In the genomic region with DNA sequence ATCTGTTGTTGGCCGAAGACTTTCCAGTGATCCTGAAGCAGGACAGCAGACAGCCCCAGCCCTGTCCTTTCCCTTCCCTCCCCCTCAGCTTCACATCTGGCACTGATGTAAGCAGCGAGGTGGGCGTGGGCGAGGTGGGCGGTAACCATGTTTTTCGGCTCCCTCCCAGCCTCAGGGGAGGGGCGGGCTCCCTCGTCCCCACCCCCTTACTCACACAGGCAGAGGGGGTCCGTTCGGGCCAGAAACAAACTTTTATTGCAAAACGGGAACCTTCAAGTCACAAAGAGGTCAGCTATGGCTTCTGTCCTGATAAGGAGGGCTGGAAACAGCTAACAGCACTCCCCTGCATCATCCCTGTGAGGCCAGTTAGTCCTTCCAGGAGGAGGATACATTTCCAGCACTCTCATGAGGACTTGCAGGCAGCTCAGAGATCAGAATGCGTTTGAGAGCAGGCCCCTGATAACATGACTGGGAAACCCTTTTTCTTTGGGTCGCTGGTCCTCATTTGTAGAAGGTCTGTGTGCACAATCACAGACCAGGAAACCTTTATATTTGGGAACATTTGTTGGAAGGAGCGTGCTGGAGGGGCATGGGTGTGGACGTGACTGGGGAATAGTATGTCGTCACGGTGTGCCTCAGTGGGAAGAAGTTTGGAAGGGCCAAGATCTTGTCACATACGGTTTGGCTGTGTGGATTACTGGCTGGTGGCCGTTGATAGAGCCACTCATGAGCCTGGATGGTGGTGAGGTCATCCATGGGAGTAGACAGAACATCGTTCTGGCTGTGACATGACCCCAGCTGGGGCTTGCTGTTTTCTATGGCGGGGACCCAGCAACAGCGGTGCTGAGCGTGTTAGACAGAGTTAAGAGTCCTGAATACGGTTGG, we compare ENCODE assay signal across 8 mouse cellular contexts. TPM values are rescaled to one million over a fixed set of nuclear protein-coding genes. Genes with fewer than 3 reads are reported as not detected.
DNase-seq lines count a peak whose midpoint lies in the region; ATAC-seq and TF ChIP-seq lines count a peak whose summit lies in the region.

No protein-coding gene starts in this region.

- H3K4me1 ChIP-seq in embryonic facial prominence, embryonic 11.5 days (ENCODE audit: control insufficient read depth, insufficient read depth, low read length): 0 out of 2 replicates have a peak, but pooled peaks cover 2% of the 10 kb centered on the region
- H3K4me1 ChIP-seq in heart, embryonic 15.5 days (replicated peaks): peaks cover 22% of the 10 kb centered on the region

- peak overlapping the region; percentile 11; the same call in 1 of the 2 replicates for H3K27ac ChIP-seq in embryonic facial prominence, embryonic 11.5 days (replicated peaks; ENCODE audit: low read depth, low read length)
- peak overlapping the region; percentile 80 for H3K27ac ChIP-seq in heart, embryonic 15.5 days

- H3K9me3 ChIP-seq in embryonic facial prominence, embryonic 11.5 days (replicated peaks; ENCODE audit: control insufficient read depth, low read length): no peaks in the 10 kb centered on the region; the same call in 1 of the 2 replicates
- no peaks in the 10 kb centered on the region; the same call in 1 of the 2 replicates for H3K9me3 ChIP-seq in heart, embryonic 15.5 days (replicated peaks)

- H3K4me2 ChIP-seq in embryonic facial prominence, embryonic 11.5 days (ENCODE audit: low read depth, low read length): peak overlapping the region; percentile 29; the same call in 1 of the 2 replicates
- H3K4me2 ChIP-seq in heart, embryonic 15.5 days: peak overlapping the region; percentile 58
- peak overlapping the region; percentile 63 for H3K4me2 ChIP-seq in myocyte (ENCODE audit: low read depth)

- no peaks in the 10 kb centered on the region for H3K36me3 ChIP-seq in embryonic facial prominence, embryonic 11.5 days (replicated peaks; ENCODE audit: control insufficient read depth, insufficient read depth, low read depth, low read length)
- H3K36me3 ChIP-seq in heart, embryonic 15.5 days: no peaks in the 10 kb centered on the region
- no peaks in the 10 kb centered on the region for H3K36me3 ChIP-seq in myocyte (ENCODE audit: control insufficient read depth, insufficient read depth)

- no peaks in the 10 kb centered on the region for H3K27me3 ChIP-seq in embryonic facial prominence, embryonic 11.5 days (ENCODE audit: control insufficient read depth, insufficient read depth, low read length)
- no peaks in the 10 kb centered on the region for H3K27me3 ChIP-seq in heart, embryonic 15.5 days
- no peaks in the 10 kb centered on the region for H3K27me3 ChIP-seq in myocyte (ENCODE audit: control insufficient read depth, insufficient read depth, insufficient read length)

- peak overlapping the region; percentile 29; the same call in 1 of the 2 replicates for H3K9ac ChIP-seq in embryonic facial prominence, embryonic 11.5 days (replicated peaks; ENCODE audit: low read length)
- 0 out of 2 replicates have a peak overlapping the region, but pooled peaks have one; percentile 8 for H3K9ac ChIP-seq in heart, embryonic 15.5 days

- peak; percentile 53 for ATAC-seq in embryonic facial prominence, embryonic 11.5 days (replicated peaks; ENCODE audit: insufficient number of reproducible peaks, low FRiP score, low TSS enrichment, low read depth)
- peak; percentile 77 for ATAC-seq in heart, embryonic 15.5 days (replicated peaks; ENCODE audit: insufficient number of reproducible peaks, insufficient read depth, low FRiP score, low read depth)
- ATAC-seq in monocyte, adult 5-6 weeks (replicated peaks; ENCODE audit: insufficient number of reproducible peaks, low FRiP score, low TSS enrichment, poor library complexity, severe bottlenecking): no peak

- peak; percentile 48 for TF ChIP-seq POLR2A in myocyte (IDR thresholded peaks at IDR 0.05; ENCODE audit: insufficient read length, low read depth)

- no peaks in the 10 kb centered on the region for H3K79me2 ChIP-seq in myocyte (ENCODE audit: control insufficient read depth, insufficient read depth)

- peak overlapping the region; percentile 13 for H3K4me3 ChIP-seq in embryonic facial prominence, embryonic 11.5 days (ENCODE audit: low read depth, low read length)
- peak overlapping the region; percentile 30 for H3K4me3 ChIP-seq in heart, embryonic 15.5 days
- H3K4me3 ChIP-seq in myocyte: no peak overlapping the region

- WGBS in embryonic facial prominence, embryonic 11.5 days: 27% methylated on average over 24 of the region's 24 CpGs
- WGBS in heart, embryonic 15.5 days: 15% methylated on average over 24 of the region's 24 CpGs

- H3ac ChIP-seq in myocyte (ENCODE audit: control insufficient read depth, insufficient read length): no peak overlapping the region

- peak; percentile 77 for DNase-seq in ZHBTc4 (ENCODE audit: low read depth, low spot score)
- peak; percentile 86 for DNase-seq in embryonic facial prominence, embryonic 11.5 days (ENCODE audit: low spot score)
- peak; percentile 74 to 81 for DNase-seq in kidney, postnatal 25 days
- DNase-seq in thymus, postnatal 14 days: no peak
- no peak for DNase-seq in cerebellum, postnatal 14 days

TF ChIP-seq in myocyte, 11 proteins besides CTCF, POLR2A, EP300 and RAD21:
- TF ChIP-seq MYOD1 (IDR thresholded peaks at IDR 0.05; ENCODE audit: control insufficient read depth in 1 of 3, insufficient read length in 2 of 3, low read depth in 2 of 3) (peak in 1 of 3 experiments; percentile 31), USF1 (IDR thresholded peaks at IDR 0.05; ENCODE audit: low read depth) (no peak), SRF (IDR thresholded peaks at IDR 0.05; ENCODE audit: control insufficient read depth, insufficient read length, low read depth) (no peak), POLR2AphosphoS2 (IDR thresholded peaks at IDR 0.05; ENCODE audit: insufficient read length, low read depth) (peak; percentile 29)

RNA-seq across cellular contexts. Expression of gene Axl, which starts 14.0 kb away (rescaled TPM):
- polyA plus RNA-seq in embryonic facial prominence, embryonic 11.5 days (2014; fragmentation: Nextera tagmentation; extraction: Ambion mirVana): 30.3 and 36.4 TPM in 2 replicates
- 49.1 and 65.3 TPM in 2 replicates for polyA plus RNA-seq in heart, embryonic 15.5 days (2015; fragmentation: Nextera tagmentation; extraction: Ambion mirVana)
- 112 TPM for polyA plus RNA-seq in myocyte (2012; fragmentation: generic; extraction: Trizol)
- 4.9 to 6.4 TPM (median 5.8 TPM) in 3 replicates for total RNA-seq in monocyte, adult 5-6 weeks (2017)

RNA-seq across cellular contexts. Expression of gene Cyp2s1, which starts 14.2 kb away (rescaled TPM):
- polyA plus RNA-seq in embryonic facial prominence, embryonic 11.5 days (2014; fragmentation: Nextera tagmentation; extraction: Ambion mirVana): 2.5 and 3.4 TPM in 2 replicates
- 3.3 and 5.1 TPM in 2 replicates for polyA plus RNA-seq in heart, embryonic 15.5 days (2015; fragmentation: Nextera tagmentation; extraction: Ambion mirVana)
- 0.05 TPM for polyA plus RNA-seq in myocyte (2012; fragmentation: generic; extraction: Trizol)
- not detected in 3 replicates for total RNA-seq in monocyte, adult 5-6 weeks (2017)

RNA-seq across cellular contexts. Expression of gene Hnrnpul1, which starts 47.9 kb away (rescaled TPM):
- polyA plus RNA-seq in embryonic facial prominence, embryonic 11.5 days (2014; fragmentation: Nextera tagmentation; extraction: Ambion mirVana): 73.3 and 76.8 TPM in 2 replicates
- polyA plus RNA-seq in heart, embryonic 15.5 days (2015; fragmentation: Nextera tagmentation; extraction: Ambion mirVana): 35.4 and 39.9 TPM in 2 replicates
- polyA plus RNA-seq in myocyte (2012; fragmentation: generic; extraction: Trizol): 76.2 TPM
- 116 to 171 TPM (median 131 TPM) in 3 replicates for total RNA-seq in monocyte, adult 5-6 weeks (2017)

Comparison
In these comparisons a context has a peak if more than half of its experiments do, and no peak if none do; other contexts are left out.
1. DNase-seq: peak in ZHBTc4 (single experiment), embryonic facial prominence, embryonic 11.5 days (single experiment) and kidney, postnatal 25 days (2 of 2); none in thymus, postnatal 14 days (single experiment) and cerebellum, postnatal 14 days (0 of 2).
2. Peak in every context shown above with its lines, with median percentiles within 50 percentile points of each other: H3K4me2 ChIP-seq.